Mouse (Mus musculus): Measurements from ENCODE around the gene Rsph1. TPM values are rescaled to one million over a fixed set of nuclear protein-coding genes. Genes with fewer than 3 reads are reported as not detected.
A peak's percentile ranks its signal among the peaks of the same experiment; 100 is the strongest.

Gene Rsph1
- polyA plus RNA-seq, 1 experiment from 2014 or later = 20.1 TPM

- H3K4me2 ChIP-seq (ENCODE audit: low read depth, low read length) = peak overlapping the region; percentile 17; the same call in 1 of the 2 replicates
- peak overlapping the region; percentile 93 for H3K27ac ChIP-seq (ENCODE audit: low read length)
- ATAC-seq (ENCODE audit: low read depth) = peak; percentile 23; the same call in 1 of the 2 replicates
- WGBS = 39% methylated on average over 5 of the region's 5 CpGs
- no peaks in the 10 kb centered on the region for H3K9me3 ChIP-seq (ENCODE audit: control insufficient read depth, low read length)
- H3K4me3 ChIP-seq (ENCODE audit: low read length) = no peak overlapping the region
- no peaks in the 10 kb centered on the region for H3K36me3 ChIP-seq (ENCODE audit: control insufficient read depth, insufficient read depth, low read length)
- no peaks in the 10 kb centered on the region for H3K4me1 ChIP-seq (replicated peaks; ENCODE audit: control insufficient read depth, insufficient read depth, low read length)
- H3K9ac ChIP-seq (ENCODE audit: low read length) = no peak overlapping the region
- no peaks in the 10 kb centered on the region for H3K27me3 ChIP-seq (ENCODE audit: control insufficient read depth, insufficient read depth, low read depth, low read length)
These were observed 28.6 kb upstream of the Rsph1 start for GRCm38 (mm10) chr17:31305776-31306120.

- ATAC-seq (ENCODE audit: low read depth) = peak; percentile 94
- Histone ChIP-seq H3K4me1 (replicated peaks; ENCODE audit: control insufficient read depth, insufficient read depth, low read length) (no peaks in the 10 kb centered on the region), H3K27me3 (ENCODE audit: control insufficient read depth, insufficient read depth, low read depth, low read length) (no peaks in the 10 kb centered on the region), H3K9ac (ENCODE audit: low read length) (no peak overlapping the region), H3K4me3 (ENCODE audit: low read length) (no peak overlapping the region), H3K9me3 (ENCODE audit: control insufficient read depth, low read length) (no peaks in the 10 kb centered on the region), H3K27ac (ENCODE audit: low read length) (peak overlapping the region; percentile 93), H3K36me3 (ENCODE audit: control insufficient read depth, insufficient read depth, low read length) (no peaks in the 10 kb centered on the region), H3K4me2 (ENCODE audit: low read depth, low read length) (peak overlapping the region; percentile 17; the same call in 1 of the 2 replicates)
- WGBS = 26% methylated on average over 12 of the region's 12 CpGs
These were observed 28.0 kb upstream of the Rsph1 start for GRCm38 (mm10) chr17:31304895-31305775.

GRCm38 (mm10) chr17:31303401-31303800 lies 26.2 kb upstream of the Rsph1 start:
- Histone ChIP-seq H3K27me3 (ENCODE audit: control insufficient read depth, insufficient read depth, low read depth, low read length) (no peaks in the 10 kb centered on the region), H3K4me3 (ENCODE audit: low read length) (no peak overlapping the region), H3K9me3 (ENCODE audit: control insufficient read depth, low read length) (no peaks in the 10 kb centered on the region), H3K36me3 (ENCODE audit: control insufficient read depth, insufficient read depth, low read length) (no peaks in the 10 kb centered on the region), H3K4me2 (ENCODE audit: low read depth, low read length) (no peak overlapping the region), H3K4me1 (replicated peaks; ENCODE audit: control insufficient read depth, insufficient read depth, low read length) (no peaks in the 10 kb centered on the region), H3K27ac (ENCODE audit: low read length) (no peak overlapping the region), H3K9ac (ENCODE audit: low read length) (no peak overlapping the region)
- no peak for ATAC-seq (ENCODE audit: low read depth)
- 92% methylated on average over 4 of the region's 4 CpGs for WGBS

GRCm38 (mm10) chr17:31300736-31301135 lies 23.6 kb upstream of the Rsph1 start:
- no peak overlapping the region for H3K27ac ChIP-seq (ENCODE audit: low read length)
- H3K36me3 ChIP-seq (ENCODE audit: control insufficient read depth, insufficient read depth, low read length) = no peaks in the 10 kb centered on the region
- no peak for ATAC-seq (ENCODE audit: low read depth)
- no peak overlapping the region for H3K4me2 ChIP-seq (ENCODE audit: low read depth, low read length)
- H3K9ac ChIP-seq (ENCODE audit: low read length) = no peak overlapping the region
- H3K4me1 ChIP-seq (replicated peaks; ENCODE audit: control insufficient read depth, insufficient read depth, low read length) = peaks cover 8% of the 10 kb centered on the region
- WGBS = 43% methylated on average over 3 of the region's 3 CpGs
- H3K27me3 ChIP-seq (ENCODE audit: control insufficient read depth, insufficient read depth, low read depth, low read length) = no peaks in the 10 kb centered on the region
- no peaks in the 10 kb centered on the region for H3K9me3 ChIP-seq (ENCODE audit: control insufficient read depth, low read length)
- no peak overlapping the region for H3K4me3 ChIP-seq (ENCODE audit: low read length)

- Histone ChIP-seq H3K9me3 (ENCODE audit: control insufficient read depth, low read length) (no peaks in the 10 kb centered on the region), H3K27me3 (ENCODE audit: control insufficient read depth, insufficient read depth, low read depth, low read length) (no peaks in the 10 kb centered on the region), H3K36me3 (ENCODE audit: control insufficient read depth, insufficient read depth, low read length) (no peaks in the 10 kb centered on the region), H3K27ac (ENCODE audit: low read length) (no peak overlapping the region), H3K4me1 (replicated peaks; ENCODE audit: control insufficient read depth, insufficient read depth, low read length) (peaks cover 13% of the 10 kb centered on the region), H3K4me2 (ENCODE audit: low read depth, low read length) (no peak overlapping the region), H3K4me3 (ENCODE audit: low read length) (no peak overlapping the region), H3K9ac (ENCODE audit: low read length) (no peak overlapping the region)
- WGBS = 82% methylated on average over 4 of the region's 4 CpGs
- no peak for ATAC-seq (ENCODE audit: low read depth)
These were observed 22.8 kb upstream of the Rsph1 start for GRCm38 (mm10) chr17:31299981-31300380.

- H3K27ac ChIP-seq (ENCODE audit: low read length) = no peak overlapping the region; the same call in 1 of the 2 replicates
- ATAC-seq (ENCODE audit: low read depth) = no peak
These were observed 21.4 kb upstream of the Rsph1 start for GRCm38 (mm10) chr17:31298419-31299209.

GRCm38 (mm10) chr17:31297521-31297939 lies 20.3 kb upstream of the Rsph1 start:
- Histone ChIP-seq H3K4me3 (ENCODE audit: low read length) (peak overlapping the region; percentile 55), H3K27me3 (ENCODE audit: control insufficient read depth, insufficient read depth, low read depth, low read length) (no peaks in the 10 kb centered on the region), H3K36me3 (ENCODE audit: control insufficient read depth, insufficient read depth, low read length) (no peaks in the 10 kb centered on the region), H3K27ac (ENCODE audit: low read length) (peak overlapping the region; percentile 70), H3K9me3 (ENCODE audit: control insufficient read depth, low read length) (no peaks in the 10 kb centered on the region), H3K4me2 (ENCODE audit: low read depth, low read length) (peak overlapping the region; percentile 90), H3K9ac (ENCODE audit: low read length) (peak overlapping the region; percentile 72), H3K4me1 (replicated peaks; ENCODE audit: control insufficient read depth, insufficient read depth, low read length) (peaks cover 13% of the 10 kb centered on the region)
- under 1% methylated on average over 7 of the region's 7 CpGs for WGBS
- ATAC-seq (ENCODE audit: low read depth) = peak; percentile 58

More at GRCm38 (mm10) chr17:31298419-31299209, 21.4 kb upstream of the Rsph1 start:
- H3K4me3 ChIP-seq (ENCODE audit: low read length) = no peak overlapping the region
- H3K4me2 ChIP-seq (ENCODE audit: low read depth, low read length) = no peak overlapping the region
- H3K9me3 ChIP-seq (ENCODE audit: control insufficient read depth, low read length) = no peaks in the 10 kb centered on the region
- no peaks in the 10 kb centered on the region for H3K36me3 ChIP-seq (ENCODE audit: control insufficient read depth, insufficient read depth, low read length)
- H3K4me1 ChIP-seq (replicated peaks; ENCODE audit: control insufficient read depth, insufficient read depth, low read length) = peaks cover 13% of the 10 kb centered on the region
- 82% methylated on average over 6 of the region's 6 CpGs for WGBS
- no peaks in the 10 kb centered on the region for H3K27me3 ChIP-seq (ENCODE audit: control insufficient read depth, insufficient read depth, low read depth, low read length)
- H3K9ac ChIP-seq (ENCODE audit: low read length) = no peak overlapping the region

- under 1% methylated on average over 66 of the region's 68 CpGs for WGBS
- Histone ChIP-seq H3K36me3 (ENCODE audit: control insufficient read depth, insufficient read depth, low read length) (no peaks in the 10 kb centered on the region), H3K4me1 (replicated peaks; ENCODE audit: control insufficient read depth, insufficient read depth, low read length) (peaks cover 13% of the 10 kb centered on the region), H3K27ac (ENCODE audit: low read length) (peak overlapping the region; percentile 70), H3K27me3 (ENCODE audit: control insufficient read depth, insufficient read depth, low read depth, low read length) (no peaks in the 10 kb centered on the region), H3K9ac (ENCODE audit: low read length) (peak overlapping the region; percentile 72), H3K9me3 (ENCODE audit: control insufficient read depth, low read length) (no peaks in the 10 kb centered on the region), H3K4me2 (ENCODE audit: low read depth, low read length) (peak overlapping the region; percentile 90), H3K4me3 (ENCODE audit: low read length) (peak overlapping the region; percentile 55)
- peak; percentile 82 for ATAC-seq (ENCODE audit: low read depth)
These were observed 19.0 kb upstream of the Rsph1 start for GRCm38 (mm10) chr17:31295892-31296781.
